Mouse (Mus musculus): ENCODE results near the gene 2810408A11Rik. TPM values are rescaled to one million over a fixed set of nuclear protein-coding genes. Genes with fewer than 3 reads are reported as not detected.

Gene 2810408A11Rik
- total and polyA plus RNA-seq, 3 experiments: 0.81 to 1.3 TPM; not detected in 1

DNA sequence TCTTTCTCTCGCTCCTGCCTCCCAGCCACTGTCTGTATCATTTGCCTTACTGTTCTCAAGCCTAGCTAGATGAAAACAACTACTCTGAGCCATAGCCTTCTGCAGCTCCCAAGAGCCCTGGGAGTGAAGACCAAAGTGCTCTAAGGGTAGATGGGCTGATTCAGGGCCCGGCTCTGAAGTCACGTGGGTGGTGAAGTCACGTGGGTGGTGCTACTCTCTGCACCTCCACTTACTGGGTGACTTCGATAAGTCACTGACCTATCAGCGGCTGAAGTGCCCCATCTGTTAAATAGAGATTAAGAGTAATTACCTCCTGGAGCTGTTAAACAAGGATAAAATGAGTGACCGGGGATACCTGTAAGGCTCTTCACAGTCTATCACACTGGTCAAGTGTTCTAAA, 46.8 kb downstream of the 2810408A11Rik start:
- Histone ChIP-seq H3K4me1 (ENCODE audit: control insufficient read depth in 1 of 2, insufficient read depth in 2 of 2, low read length in 2 of 2) (peaks cover 7 to 21% of the 10 kb centered on the region in 2 experiments; a peak in 3 of 4 replicates), H3K9ac (ENCODE audit: control insufficient read depth, low read depth, low read length, poor library complexity, severe bottlenecking) (peak overlapping the region; percentile 38), H3K79me2 (ENCODE audit: control insufficient read depth, insufficient read depth, low read length, poor library complexity) (no peaks in the 10 kb centered on the region), H3K36me3 (ENCODE audit: control insufficient read depth in 1 of 2, insufficient read depth in 2 of 2, low read length in 2 of 2) (peaks cover 0 to 12% of the 10 kb centered on the region in 2 experiments; a peak in 2 of 4 replicates), H3K4me3 (ENCODE audit: control insufficient read depth in 1 of 2, insufficient read depth in 1 of 2, low read depth in 2 of 2, low read length in 2 of 2) (peak overlapping the region; percentile 21 to 42), H3K9me3 (replicated peaks; ENCODE audit: insufficient read depth, low read length) (no peaks in the 10 kb centered on the region), H3K27ac (ENCODE audit: control insufficient read depth, low read depth, low read length) (peak overlapping the region; percentile 75), H3K27me3 (ENCODE audit: control insufficient read depth in 1 of 2, insufficient read depth in 2 of 2, low read length in 2 of 2) (no peaks in the 10 kb centered on the region)
- DNase-seq (ENCODE audit: low read depth, low spot score): peak; percentile 98
- TF ChIP-seq CHD1 (IDR thresholded peaks at IDR 0.05; ENCODE audit: low read depth, low read length) (no peak), ETS1 (IDR thresholded peaks at IDR 0.05; ENCODE audit: low read depth, low read length) (peak; percentile 87), ELF1 (IDR thresholded peaks at IDR 0.05; ENCODE audit: low read depth, low read length) (no peak), SMC3 (IDR thresholded peaks at IDR 0.05; ENCODE audit: low read depth, low read length) (no peak), ZMIZ1 (IDR thresholded peaks at IDR 0.05; ENCODE audit: low read depth, low read length) (peak; percentile 75), MAZ (IDR thresholded peaks at IDR 0.05; ENCODE audit: low read depth, low read length) (no peak), CTCF (IDR thresholded peaks at IDR 0.05 in 2 of 3, conservative IDR thresholded peaks at IDR 0.05 in 1 of 3; ENCODE audit: control insufficient read depth in 1 of 3, insufficient read depth in 1 of 3, low read depth in 2 of 3, low read length in 3 of 3, poor library complexity in 1 of 3, severe bottlenecking in 1 of 3) (no peak), MYC (IDR thresholded peaks at IDR 0.05; ENCODE audit: low read depth, low read length) (0 out of 2 replicates have a peak, but pooled peaks have one; percentile 85), MAFK (IDR thresholded peaks at IDR 0.05; ENCODE audit: borderline replicate concordance, low read depth, low read length) (no peak), TAL1 (IDR thresholded peaks at IDR 0.05; ENCODE audit: low read length) (peak; percentile 98), ZNF384 (IDR thresholded peaks at IDR 0.05; ENCODE audit: low read depth, low read length) (no peak), MYB (IDR thresholded peaks at IDR 0.05; ENCODE audit: low read depth, low read length) (no peak), USF2 (IDR thresholded peaks at IDR 0.05; ENCODE audit: borderline replicate concordance in 1 of 2, insufficient read depth in 1 of 2, low read depth in 1 of 2, low read length in 2 of 2) (peak; percentile 98 to 99), POLR2AphosphoS5 (IDR thresholded peaks at IDR 0.05; ENCODE audit: borderline replicate concordance, low read depth, low read length) (no peak), GABPA (IDR thresholded peaks at IDR 0.05; ENCODE audit: low read depth, low read length) (no peak), EP300 (IDR thresholded peaks at IDR 0.05; ENCODE audit: low read depth in 1 of 2, low read length in 2 of 2) (peak; percentile 82 to 95), TBP (IDR thresholded peaks at IDR 0.05; ENCODE audit: low read depth, low read length) (peak; percentile 79; the same call in 1 of the 2 replicates), HCFC1 (IDR thresholded peaks at IDR 0.05; ENCODE audit: low read depth, low read length) (peak; percentile 73), GATA1 (IDR thresholded peaks at IDR 0.05; ENCODE audit: low read depth, low read length) (peak; percentile 98), JUND (IDR thresholded peaks at IDR 0.05; ENCODE audit: low read depth, low read length) (no peak), RAD21 (IDR thresholded peaks at IDR 0.05; ENCODE audit: low read depth, low read length) (no peak), KAT2A (conservative IDR thresholded peaks at IDR 0.05; ENCODE audit: low read depth, low read length) (no peak), MAX (IDR thresholded peaks at IDR 0.05; ENCODE audit: low read length) (peak; percentile 100), NRF1 (IDR thresholded peaks at IDR 0.05; ENCODE audit: insufficient read depth, low read depth, low read length, poor library complexity, severe bottlenecking) (no peak), TCF12 (IDR thresholded peaks at IDR 0.05; ENCODE audit: low read depth, low read length) (peak; percentile 99), ZKSCAN1 (IDR thresholded peaks at IDR 0.05; ENCODE audit: low read depth, low read length) (no peak), BHLHE40 (IDR thresholded peaks at IDR 0.05; ENCODE audit: borderline replicate concordance, low read depth, low read length) (peak; percentile 94), RCOR1 (IDR thresholded peaks at IDR 0.05; ENCODE audit: low read depth, low read length) (peak; percentile 48), CHD2 (IDR thresholded peaks at IDR 0.05; ENCODE audit: low read length) (no peak), MXI1 (IDR thresholded peaks at IDR 0.05; ENCODE audit: low read depth, low read length) (peak; percentile 83), E2F4 (IDR thresholded peaks at IDR 0.05; ENCODE audit: borderline replicate concordance, low read depth, low read length) (no peak), POLR2AphosphoS2 (IDR thresholded peaks at IDR 0.05; ENCODE audit: low read length) (peak; percentile 96), MEF2A (IDR thresholded peaks at IDR 0.05; ENCODE audit: extremely low read depth, insufficient replicate concordance, low read depth, low read length, poor library complexity, severe bottlenecking) (no peak), SIN3A (IDR thresholded peaks at IDR 0.05; ENCODE audit: low read length) (peak; percentile 78), USF1 (IDR thresholded peaks at IDR 0.05; ENCODE audit: low read depth, low read length) (peak; percentile 100), POLR2A (IDR thresholded peaks at IDR 0.05; ENCODE audit: control insufficient read depth in 1 of 2, insufficient read depth in 1 of 2, low read depth in 1 of 2, low read length in 2 of 2, poor library complexity in 1 of 2) (peak; percentile 41 to 86; a peak in 2 of 4 replicates), NELFE (IDR thresholded peaks at IDR 0.05; ENCODE audit: low read depth, low read length) (peak; percentile 83), ZC3H11A (IDR thresholded peaks at IDR 0.05; ENCODE audit: low read depth, low read length) (no peak)
